Mouse (Mus musculus) thymus, postnatal 36 days (tissue): ENCODE data around the gene B3gnt4.
A peak's percentile ranks its signal among the peaks of the same experiment; 100 is the strongest.
"Not testable (repeated sequence)": the region's sequence is repeated elsewhere in the genome, so short reads cannot be mapped to it uniquely, and the experiment has no call there.

ENCODE experiments used
- DNase-seq, 2 experiments: peaks; one replicate each; pipeline ENCODE4 v3.0.0; 2022; ENCODE audit warnings: mixed read lengths in 2 of 2

The B3gnt4 gene

DNA sequence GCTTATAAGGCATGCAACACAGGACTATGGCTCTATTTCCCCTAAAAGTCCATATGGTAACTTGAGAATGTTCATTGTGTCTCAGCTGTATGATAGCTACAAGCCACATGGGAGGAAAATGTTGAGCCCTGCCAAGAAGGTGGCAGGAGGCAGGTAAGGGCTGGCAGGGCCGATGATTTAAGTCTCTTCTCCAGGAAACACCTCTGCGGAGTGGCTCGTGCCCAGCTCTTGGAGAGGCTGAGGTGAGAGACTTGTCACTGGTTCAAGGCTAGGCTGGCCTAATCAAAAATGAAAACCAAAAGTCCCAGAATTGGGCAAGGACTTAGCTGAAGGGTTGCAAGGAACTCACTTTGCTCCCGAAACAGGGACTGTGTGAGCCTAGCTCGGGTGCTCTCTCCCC lies at the start of gene B3gnt4:
Gene B3gnt4, plus strand, starts transcription at position 301 of the 400 bp plus-strand sequence.
- DNase-seq: no peak

DNA sequence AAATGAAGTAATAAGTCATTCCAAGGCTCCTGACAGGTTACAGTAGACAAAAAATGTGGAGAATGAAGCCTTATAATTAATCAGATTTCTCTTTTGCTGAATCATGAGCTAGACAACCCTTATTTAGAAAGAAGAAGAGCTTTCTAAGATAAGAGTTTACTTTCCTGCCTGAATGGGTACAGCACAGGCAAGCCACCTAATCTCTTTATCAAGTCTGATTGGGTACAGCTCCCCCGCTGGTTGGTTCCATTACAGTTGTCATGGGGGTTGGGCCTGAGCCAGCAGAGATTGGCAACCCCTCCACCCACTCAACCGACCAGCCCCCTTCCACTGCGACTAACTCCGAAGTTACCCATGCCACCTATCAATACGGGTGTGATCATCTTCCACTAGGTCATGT lies 48.8 kb upstream of the B3gnt4 start:
- DNase-seq: no peak

DNA sequence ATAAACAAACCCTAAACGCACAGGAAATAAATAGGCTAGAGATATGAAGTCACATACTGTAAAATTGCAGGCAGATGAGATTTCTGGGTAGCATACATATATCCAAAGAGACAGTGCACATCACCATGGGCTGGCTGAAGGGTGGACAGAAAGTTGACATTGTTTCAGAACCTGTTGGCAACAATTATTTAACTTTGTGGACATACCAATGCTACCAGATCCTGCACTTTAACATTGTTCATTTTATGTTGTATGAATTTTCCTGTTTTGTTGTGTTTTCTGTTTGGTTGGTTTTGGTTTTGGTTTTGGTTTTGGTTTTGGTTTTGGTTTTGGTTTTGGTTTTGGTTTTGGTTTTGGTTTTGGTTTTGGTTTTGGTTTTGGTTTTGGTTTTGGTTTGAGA lies 45.6 kb upstream of the B3gnt4 start:
- DNase-seq: no peak

DNA sequence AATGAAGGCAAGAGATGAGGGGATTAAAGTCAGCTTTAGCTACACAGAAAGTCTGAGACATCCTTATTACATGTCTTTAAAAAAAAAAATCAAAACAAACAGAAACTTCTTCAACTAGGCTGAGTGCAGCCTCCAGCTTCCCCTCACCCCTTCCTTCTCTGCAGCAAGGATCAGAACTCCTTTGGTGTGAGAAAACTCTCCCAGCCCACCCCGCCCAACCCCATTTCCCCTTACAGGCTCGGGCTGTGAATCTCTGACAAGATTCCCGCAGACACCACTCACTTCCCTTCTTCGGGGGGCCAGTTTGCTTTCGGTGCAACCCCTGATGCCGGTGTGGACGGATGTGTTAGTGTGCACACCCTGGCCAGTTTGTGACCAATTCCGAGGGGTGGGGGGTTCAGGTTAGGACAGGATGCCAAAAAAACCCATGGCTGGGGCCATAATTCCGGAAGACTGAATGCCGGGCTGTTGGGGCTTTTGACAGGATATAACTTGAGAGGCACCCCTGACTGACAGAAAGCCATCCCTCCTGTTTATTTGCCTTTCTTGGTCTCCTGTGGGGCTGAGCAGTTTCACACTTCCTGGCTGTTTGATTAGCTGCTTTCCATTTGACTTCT lies 39.4 kb upstream of the B3gnt4 start:
- DNase-seq: no peak

- DNase-seq: no peak
Measured at GRCm38 (mm10) chr5:123473817-123474216, 36.4 kb upstream of the B3gnt4 start.

DNA sequence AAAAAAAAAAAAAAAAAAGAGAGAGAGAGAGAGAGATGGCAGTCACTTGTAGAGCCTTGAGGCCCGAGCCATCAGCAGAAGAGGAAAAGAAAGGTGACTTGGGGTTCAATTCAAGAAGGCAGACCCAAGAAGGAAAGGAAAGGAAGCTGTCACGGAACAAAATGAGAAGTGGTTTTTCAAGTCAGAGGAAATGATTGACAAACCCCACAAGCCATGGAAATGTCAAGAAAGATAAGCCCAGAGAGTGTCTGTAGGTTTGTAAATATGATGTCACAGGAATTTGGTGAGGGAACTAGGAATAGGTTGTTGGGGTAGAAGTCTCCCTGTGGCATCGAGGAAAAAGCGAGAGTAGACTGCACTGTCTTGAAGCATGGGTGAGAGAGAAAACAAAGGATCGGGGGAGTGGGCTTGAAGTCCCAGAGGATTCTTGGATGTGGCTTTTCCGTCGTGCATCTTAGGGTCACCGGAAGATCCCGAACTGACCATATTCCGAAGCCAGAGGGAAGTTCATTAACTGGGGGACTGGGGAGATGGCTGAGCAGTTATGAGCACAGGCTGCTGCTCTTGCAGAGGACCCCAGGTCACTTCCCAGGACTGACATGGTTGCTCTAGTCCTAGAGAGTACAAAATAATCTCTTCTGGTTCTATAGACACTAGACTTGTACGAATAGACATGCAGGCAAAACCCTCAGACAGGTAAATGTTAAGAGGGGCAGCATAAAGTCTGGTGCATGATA lies 22.4 kb upstream of the B3gnt4 start:
- no peak for DNase-seq

GRCm38 (mm10) chr5:123489112-123489785 lies 21.0 kb upstream of the B3gnt4 start, which contains the start of the genes Lrrc43 and Il31:
Gene Lrrc43, plus strand, starts transcription at chr5:123489305.
Gene Il31, minus strand, starts transcription at chr5:123489489.
- no peak for DNase-seq

GRCm38 (mm10) chr5:123489935-123490334 lies 20.3 kb upstream of the B3gnt4 start:
- no peak for DNase-seq

- DNase-seq: peak in 1 of 2 experiments; percentile 23
Measured at GRCm38 (mm10) chr5:123499717-123500116, 10.5 kb upstream of the B3gnt4 start.

DNA sequence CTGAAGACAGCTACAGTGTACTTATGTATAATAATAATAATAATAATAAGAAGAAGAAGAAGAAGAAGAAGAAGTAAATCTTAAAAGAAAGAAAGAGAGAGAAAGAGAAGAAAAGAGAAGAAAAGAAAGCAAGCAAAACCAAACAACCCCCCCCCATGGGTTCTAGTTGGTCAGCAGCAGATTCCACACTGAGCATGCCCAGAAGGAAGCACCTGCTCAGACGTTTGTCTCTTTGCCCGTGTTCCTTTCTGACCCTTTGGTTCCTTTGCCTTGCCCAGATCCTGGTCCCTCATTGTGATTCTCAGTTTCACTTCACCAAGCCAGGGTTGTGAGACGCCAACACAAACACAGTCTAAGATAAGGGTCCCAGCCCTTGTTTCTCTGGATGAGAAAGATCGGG lies 8.3 kb upstream of the B3gnt4 start:
- no peak for DNase-seq

GRCm38 (mm10) chr5:123507936-123508723 lies 2.1 kb upstream of the B3gnt4 start:
- peak; percentile 83 to 88 for DNase-seq

DNA sequence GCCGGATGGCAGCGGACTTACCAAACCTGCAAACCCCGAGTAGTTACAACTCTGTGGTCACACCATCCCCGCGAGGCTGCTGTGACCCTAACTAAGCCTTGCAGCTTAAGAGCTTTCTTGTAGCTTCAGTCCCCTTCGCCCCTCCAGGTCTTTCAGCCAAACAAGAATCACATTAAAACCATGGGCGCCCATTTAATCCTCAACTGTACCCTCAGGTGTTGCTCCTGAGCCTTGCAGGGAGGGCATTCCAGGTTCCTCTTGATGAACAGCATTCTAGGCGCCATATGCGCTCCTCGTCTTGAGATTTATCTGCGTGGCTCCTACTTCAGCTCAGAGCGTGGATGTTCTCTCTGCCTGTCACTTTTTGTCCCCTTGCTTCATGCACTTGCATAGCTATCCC lies 1.3 kb upstream of the B3gnt4 start:
- no peak for DNase-seq

- DNase-seq: not testable (repeated sequence)
Measured at GRCm38 (mm10) chr5:123511426-123511825, 1.2 kb downstream of the B3gnt4 start.

GRCm38 (mm10) chr5:123512102-123512501 lies 1.8 kb downstream of the B3gnt4 start:
- DNase-seq: no peak

DNA sequence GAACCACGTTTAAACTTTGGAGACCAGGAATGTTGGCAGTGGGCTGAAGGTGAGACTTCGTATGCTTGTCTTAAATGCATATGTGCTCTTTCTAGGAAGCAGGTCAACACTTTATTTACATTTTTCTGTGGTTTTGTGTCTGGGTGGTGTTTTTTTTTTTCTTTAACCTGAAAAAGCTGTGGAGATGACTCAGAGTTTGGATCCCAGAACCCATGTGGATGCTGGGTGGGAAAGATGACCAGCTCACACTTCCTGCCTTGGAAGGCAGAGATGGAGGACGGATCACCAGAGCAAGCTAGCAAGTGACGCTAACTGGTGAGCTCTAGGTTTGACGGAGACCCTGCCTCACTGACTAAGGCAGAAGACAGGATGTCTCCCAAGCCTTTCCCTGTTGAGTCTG lies 4.6 kb downstream of the B3gnt4 start:
- DNase-seq: no peak

- DNase-seq: no peak
Measured at GRCm38 (mm10) chr5:123520666-123521065, 10.4 kb downstream of the B3gnt4 start.

DNA sequence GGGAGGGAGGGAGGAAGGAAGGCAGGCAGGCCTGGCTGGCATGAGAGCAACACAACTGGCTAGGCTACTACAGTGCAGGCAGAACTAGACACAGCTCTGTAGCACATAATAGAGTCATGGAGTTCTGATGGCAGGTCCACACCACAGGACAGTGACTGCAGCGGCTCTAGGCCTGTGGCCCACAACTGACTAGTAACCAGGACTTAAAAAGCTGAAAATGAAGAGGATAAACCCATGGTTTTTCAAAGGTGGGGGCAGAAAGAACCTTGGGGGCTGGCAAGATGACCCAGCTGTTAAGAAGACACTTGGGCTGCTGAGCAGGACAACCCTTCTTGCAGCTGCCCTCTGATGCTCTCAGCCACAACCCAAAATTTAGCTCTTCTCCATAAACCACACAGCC lies 11.4 kb downstream of the B3gnt4 start:
- no peak for DNase-seq

- no peak for DNase-seq
Measured at GRCm38 (mm10) chr5:123522166-123522565, 11.9 kb downstream of the B3gnt4 start.

- peak; percentile 99 for DNase-seq
Measured at GRCm38 (mm10) chr5:123523692-123524392, 13.6 kb downstream of the B3gnt4 start, which contains the start of gene Diablo. Gene Diablo, minus strand, starts transcription at chr5:123524176.

- DNase-seq: no peak
Measured at GRCm38 (mm10) chr5:123524393-123524750, 14.1 kb downstream of the B3gnt4 start.

DNA sequence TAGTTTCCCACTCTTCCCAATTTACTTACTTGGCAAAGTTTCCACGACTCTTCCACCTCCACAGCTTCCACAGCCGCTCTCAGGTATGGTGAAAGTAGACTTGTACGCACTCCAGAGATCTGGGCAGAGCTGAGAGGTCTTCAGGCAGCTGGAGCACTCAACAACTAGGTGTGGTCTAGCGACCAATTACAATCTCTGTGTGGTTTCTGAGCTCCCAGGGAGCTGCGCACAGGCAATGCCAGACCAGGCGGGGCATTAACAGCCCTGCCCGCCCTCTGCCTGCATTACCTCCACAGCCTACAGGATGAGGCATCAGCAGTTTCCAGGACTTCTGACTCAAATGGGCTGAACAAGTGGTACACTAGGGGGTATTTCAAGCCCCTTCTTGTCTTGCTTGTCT lies 15.0 kb downstream of the B3gnt4 start, which contains the start of gene Gm49027:
Gene Gm49027, minus strand, starts transcription at position 208 of the 400 bp plus-strand sequence.
- DNase-seq: no peak

DNA sequence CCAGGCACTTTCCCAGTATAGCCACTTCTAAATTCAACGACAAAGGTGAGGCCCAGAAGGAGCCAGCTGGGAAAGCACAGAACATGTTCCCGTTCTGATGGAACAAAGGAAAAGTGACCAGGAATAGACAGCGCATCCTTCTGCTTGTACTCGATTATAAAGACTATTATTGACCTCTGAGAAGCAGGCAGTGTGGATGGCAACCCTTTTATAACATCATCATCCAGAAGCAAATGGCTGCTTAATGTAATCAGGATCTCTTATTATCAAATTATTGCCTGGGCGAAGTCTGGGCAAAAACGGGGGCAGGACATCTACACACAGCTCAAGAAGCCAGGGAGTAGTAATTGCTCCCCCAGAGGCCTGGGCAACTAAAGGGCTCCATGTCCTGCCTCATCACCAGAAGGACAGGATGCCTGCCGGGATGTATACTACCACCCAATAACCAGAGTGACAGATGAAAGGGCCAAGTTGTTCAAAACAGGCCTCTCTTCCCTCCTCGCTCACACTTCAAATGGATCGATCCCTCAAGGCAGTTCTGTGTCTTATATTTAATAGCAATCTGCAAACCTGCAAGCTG lies 15.7 kb downstream of the B3gnt4 start:
- no peak for DNase-seq
